Mouse (Mus musculus): Measurements from ENCODE around the gene Ttc22. TPM values are rescaled to one million over a fixed set of nuclear protein-coding genes. Genes with fewer than 3 reads are reported as not detected.

Ttc22 gene
- polyA plus RNA-seq, 1 experiment from 2014 or later, result 0.07 TPM

GRCm38 (mm10) chr4:106615637-106616036 lies 6.6 kb upstream of the Ttc22 start:
- 70% methylated on average over 12 of the region's 12 CpGs for WGBS (ENCODE audit: insufficient replicate concordance)
- Histone ChIP-seq H3K9me3 (replicated peaks) (no peaks in the 10 kb centered on the region), H3K27me3 (peaks cover 55% of the 10 kb centered on the region), H3K4me3 (replicated peaks) (no peak overlapping the region), H3K9ac (no peak overlapping the region), H3K4me2 (no peak overlapping the region), H3K36me3 (replicated peaks) (no peaks in the 10 kb centered on the region), H3K4me1 (replicated peaks) (peaks cover 43% of the 10 kb centered on the region), H3K27ac (replicated peaks) (no peak overlapping the region)
- no peak for ATAC-seq (ENCODE audit: insufficient read depth)

GRCm38 (mm10) chr4:106617056-106617455 lies 5.2 kb upstream of the Ttc22 start, which contains the start of gene Lexm:
TSS of gene Lexm (minus strand) at chr4:106617241.
- H3K27ac ChIP-seq (replicated peaks), result no peak within 1 kb of the TSS
- H3K4me1 ChIP-seq (replicated peaks), result peaks cover 43% of the 10 kb centered on the region
- peak within 1 kb of the TSS; percentile 48 for H3K4me2 ChIP-seq
- no peak within 1 kb of the TSS for H3K9ac ChIP-seq
- H3K4me3 ChIP-seq (replicated peaks), result no peak within 1 kb of the TSS
- no peaks in the 10 kb centered on the region for H3K36me3 ChIP-seq (replicated peaks)
- no peaks in the 10 kb centered on the region for H3K9me3 ChIP-seq (replicated peaks)
- no peak for ATAC-seq (ENCODE audit: insufficient read depth)
- WGBS (ENCODE audit: insufficient replicate concordance), result 1% methylated on average over 19 of the region's 19 CpGs
- peaks cover 64% of the 10 kb centered on the region for H3K27me3 ChIP-seq

- 65% methylated on average over 4 of the region's 4 CpGs for WGBS (ENCODE audit: insufficient replicate concordance)
- Histone ChIP-seq H3K4me1 (replicated peaks) (peaks cover 30% of the 10 kb centered on the region), H3K27me3 (peaks cover 72% of the 10 kb centered on the region)
These were observed 3.3 kb upstream of the Ttc22 start for GRCm38 (mm10) chr4:106618898-106619297.

GRCm38 (mm10) chr4:106621428-106621827 lies 804 bp upstream of the Ttc22 start:
- no peak for ATAC-seq (ENCODE audit: insufficient read depth)
- Histone ChIP-seq H3K4me1 (replicated peaks) (peaks cover 15% of the 10 kb centered on the region), H3K9ac (no peak overlapping the region), H3K9me3 (replicated peaks) (no peaks in the 10 kb centered on the region), H3K27me3 (peaks cover 77% of the 10 kb centered on the region), H3K27ac (replicated peaks) (no peak overlapping the region), H3K36me3 (replicated peaks) (no peaks in the 10 kb centered on the region), H3K4me2 (no peak overlapping the region), H3K4me3 (replicated peaks) (no peak overlapping the region)
- 46% methylated on average over 3 of the region's 3 CpGs for WGBS (ENCODE audit: insufficient replicate concordance)

More at GRCm38 (mm10) chr4:106618898-106619297, 3.3 kb upstream of the Ttc22 start:
- no peaks in the 10 kb centered on the region for H3K36me3 ChIP-seq (replicated peaks)
- H3K4me3 ChIP-seq (replicated peaks), result no peak overlapping the region
- no peak overlapping the region for H3K27ac ChIP-seq (replicated peaks)
- no peak for ATAC-seq (ENCODE audit: insufficient read depth)
- no peak overlapping the region for H3K9ac ChIP-seq
- H3K9me3 ChIP-seq (replicated peaks), result no peaks in the 10 kb centered on the region
- H3K4me2 ChIP-seq, result no peak overlapping the region

GRCm38 (mm10) chr4:106622712-106623111 lies 480 bp downstream of the Ttc22 start:
- H3K27ac ChIP-seq (replicated peaks), result no peak overlapping the region
- peak overlapping the region; percentile 30; the same call in 1 of the 2 replicates for H3K4me2 ChIP-seq
- no peaks in the 10 kb centered on the region for H3K9me3 ChIP-seq (replicated peaks)
- H3K27me3 ChIP-seq, result peaks cover 78% of the 10 kb centered on the region
- no peak overlapping the region for H3K9ac ChIP-seq
- peaks cover 5% of the 10 kb centered on the region for H3K4me1 ChIP-seq (replicated peaks)
- no peaks in the 10 kb centered on the region for H3K36me3 ChIP-seq (replicated peaks)
- no peak overlapping the region for H3K4me3 ChIP-seq (replicated peaks)
- ATAC-seq (ENCODE audit: insufficient read depth), result no peak
- 27% methylated on average over 28 of the region's 28 CpGs for WGBS (ENCODE audit: insufficient replicate concordance)

- Histone ChIP-seq H3K27me3 (peaks cover 67% of the 10 kb centered on the region), H3K27ac (replicated peaks) (no peak overlapping the region), H3K36me3 (replicated peaks) (no peaks in the 10 kb centered on the region), H3K4me2 (no peak overlapping the region), H3K4me1 (replicated peaks) (0 out of 2 replicates have a peak, but pooled peaks cover 7% of the 10 kb centered on the region), H3K9ac (no peak overlapping the region), H3K9me3 (replicated peaks) (no peaks in the 10 kb centered on the region), H3K4me3 (replicated peaks) (no peak overlapping the region)
- WGBS (ENCODE audit: insufficient replicate concordance), result 69% methylated on average over 10 of the region's 10 CpGs
- no peak for ATAC-seq (ENCODE audit: insufficient read depth)
These were observed 2.0 kb downstream of the Ttc22 start for GRCm38 (mm10) chr4:106624271-106624670.

- no peaks in the 10 kb centered on the region for H3K36me3 ChIP-seq (replicated peaks)
- 57% methylated on average over 5 of the region's 5 CpGs for WGBS (ENCODE audit: insufficient replicate concordance)
- H3K27me3 ChIP-seq, result peaks cover 49% of the 10 kb centered on the region
- no peak for ATAC-seq (ENCODE audit: insufficient read depth)
- no peak overlapping the region for H3K27ac ChIP-seq (replicated peaks)
- H3K9me3 ChIP-seq (replicated peaks), result no peaks in the 10 kb centered on the region
- no peak overlapping the region for H3K4me3 ChIP-seq (replicated peaks)
- no peak overlapping the region for H3K4me2 ChIP-seq
- no peak overlapping the region for H3K9ac ChIP-seq
- H3K4me1 ChIP-seq (replicated peaks), result 0 out of 2 replicates have a peak, but pooled peaks cover 4% of the 10 kb centered on the region
These were observed 5.6 kb downstream of the Ttc22 start for GRCm38 (mm10) chr4:106627809-106628208.

- 31% methylated on average over 9 of the region's 9 CpGs for WGBS (ENCODE audit: insufficient replicate concordance)
- Histone ChIP-seq H3K9me3 (replicated peaks) (no peaks in the 10 kb centered on the region), H3K27ac (replicated peaks) (no peak overlapping the region), H3K9ac (no peak overlapping the region), H3K36me3 (replicated peaks) (no peaks in the 10 kb centered on the region), H3K27me3 (peaks cover 47% of the 10 kb centered on the region), H3K4me1 (replicated peaks) (0 out of 2 replicates have a peak, but pooled peaks cover 4% of the 10 kb centered on the region), H3K4me3 (replicated peaks) (no peak overlapping the region), H3K4me2 (no peak overlapping the region)
- no peak for ATAC-seq (ENCODE audit: insufficient read depth)
These were observed 6.6 kb downstream of the Ttc22 start for GRCm38 (mm10) chr4:106628650-106629360.

GRCm38 (mm10) chr4:106629374-106629773 lies 7.1 kb downstream of the Ttc22 start:
- 0 out of 2 replicates have a peak, but pooled peaks cover 4% of the 10 kb centered on the region for H3K4me1 ChIP-seq (replicated peaks)
- H3K4me3 ChIP-seq (replicated peaks), result no peak overlapping the region
- H3K9me3 ChIP-seq (replicated peaks), result no peaks in the 10 kb centered on the region
- H3K27me3 ChIP-seq, result peaks cover 47% of the 10 kb centered on the region
- WGBS (ENCODE audit: insufficient replicate concordance), result 49% methylated on average over 5 of the region's 5 CpGs
- no peak for ATAC-seq (ENCODE audit: insufficient read depth)
- H3K9ac ChIP-seq, result no peak overlapping the region
- no peak overlapping the region for H3K4me2 ChIP-seq
- H3K27ac ChIP-seq (replicated peaks), result no peak overlapping the region
- H3K36me3 ChIP-seq (replicated peaks), result no peaks in the 10 kb centered on the region

GRCm38 (mm10) chr4:106630333-106631220 lies 8.3 kb downstream of the Ttc22 start:
- Histone ChIP-seq H3K9ac (no peak overlapping the region), H3K4me1 (replicated peaks) (0 out of 2 replicates have a peak, but pooled peaks cover 4% of the 10 kb centered on the region), H3K36me3 (replicated peaks) (no peaks in the 10 kb centered on the region), H3K27ac (replicated peaks) (no peak overlapping the region), H3K4me2 (no peak overlapping the region), H3K4me3 (replicated peaks) (no peak overlapping the region), H3K9me3 (replicated peaks) (no peaks in the 10 kb centered on the region), H3K27me3 (peaks cover 44% of the 10 kb centered on the region)
- no peak for ATAC-seq (ENCODE audit: insufficient read depth)
- 32% methylated on average over 14 of the region's 14 CpGs for WGBS (ENCODE audit: insufficient replicate concordance)

- no peak overlapping the region for H3K4me2 ChIP-seq
- no peak overlapping the region for H3K9ac ChIP-seq
- peaks cover 31% of the 10 kb centered on the region for H3K27me3 ChIP-seq
- H3K27ac ChIP-seq (replicated peaks), result no peak overlapping the region
- H3K9me3 ChIP-seq (replicated peaks), result no peaks in the 10 kb centered on the region
- no peak overlapping the region for H3K4me3 ChIP-seq (replicated peaks)
- WGBS (ENCODE audit: insufficient replicate concordance), result 47% methylated on average over 1 of the region's 3 CpGs
- 0 out of 2 replicates have a peak, but pooled peaks cover 4% of the 10 kb centered on the region for H3K4me1 ChIP-seq (replicated peaks)
- no peak for ATAC-seq (ENCODE audit: insufficient read depth)
- no peaks in the 10 kb centered on the region for H3K36me3 ChIP-seq (replicated peaks)
These were observed 10.1 kb downstream of the Ttc22 start for GRCm38 (mm10) chr4:106632313-106632712.
